Mouse (Mus musculus) CD4-positive helper T cell, adult 2 months (primary cell): ENCODE data around the gene Relb.

Source experiments
- DNase-seq: peaks from one replicate; pipeline ENCODE4 v3.0.0-alpha.2; 2012; ENCODE audit warnings: low read depth, missing footprints, low spot score

Gene Relb

GRCm38 (mm10) chr7:19557086-19557485, 72.2 kb downstream of the Relb start:
- no peak for DNase-seq
